Mouse (Mus musculus) stomach, embryonic 14.5 days (tissue): ENCODE data around the gene Tmem258. TPM values are rescaled to one million over a fixed set of nuclear protein-coding genes. Genes with fewer than 3 reads are reported as not detected.
"Not testable (repeated sequence)": the region's sequence is repeated elsewhere in the genome, so short reads cannot be mapped to it uniquely, and the experiment has no call there.

Experiments used
- ATAC-seq: fragments of 200-750 bp; cut with Nextera tagmentation; 2 replicates; pipeline ENCODE4 v1.8.0; 2017; ENCODE audit warnings: low read depth, moderate TSS enrichment; ENCODE audit not compliant: insufficient number of reproducible peaks, insufficient read depth, low FRiP score
- H3K27ac ChIP-seq: fragments of 300-500 bp; sonication (generic); 2 replicates; pipeline ENCODE4 v1.5.1; 2014; ENCODE audit warnings: mild to moderate bottlenecking, low read length, moderate library complexity, mixed read lengths
- H3K27me3 ChIP-seq: fragments of 300-500 bp; sonication (generic); 2 replicates; pipeline ENCODE4 v1.6.1; 2014; ENCODE audit warnings: low read length, control low read depth, mixed read lengths; ENCODE audit not compliant: control insufficient read depth, insufficient read depth
- H3K36me3 ChIP-seq: fragments of 300-500 bp; sonication (generic); 2 replicates; pipeline ENCODE4 v1.6.1; 2014; ENCODE audit warnings: mild to moderate bottlenecking, control low read depth, low read length, moderate library complexity, mixed read lengths; ENCODE audit not compliant: control insufficient read depth, insufficient read depth
- H3K4me1 ChIP-seq: fragments of 300-500 bp; sonication (generic); 2 replicates; pipeline ENCODE4 v1.6.1; 2014; ENCODE audit warnings: low read length, control low read depth, mixed read lengths; ENCODE audit not compliant: control insufficient read depth, insufficient read depth
- H3K4me2 ChIP-seq: fragments of 300-500 bp; sonication (generic); replicated peaks from 2 replicates; pipeline ENCODE4 v1.6.1; 2014; ENCODE audit warnings: low read depth, low read length, control low read depth
- H3K4me3 ChIP-seq: fragments of 300-500 bp; sonication (generic); 2 replicates; pipeline ENCODE4 v1.5.1; 2014; ENCODE audit warnings: low read depth, low read length, control low read depth
- H3K9ac ChIP-seq: fragments of 300-500 bp; sonication (generic); replicated peaks from 2 replicates; pipeline ENCODE4 v1.6.1; 2014; ENCODE audit warnings: low read depth, mild to moderate bottlenecking, control low read depth, low read length, moderate library complexity, mixed read lengths
- H3K9me3 ChIP-seq: fragments of 300-500 bp; sonication (generic); 2 replicates; pipeline ENCODE4 v1.6.1; 2016; ENCODE audit warnings: low read depth, low read length, control low read depth; ENCODE audit not compliant: control insufficient read depth
- WGBS: fragments of 180-500 bp; shearing (Covaris S2); extraction: QIAGEN DNeasy Blood & Tissue Kit; methylation state at CpG from one replicate; pipeline ENCODE4 v1.1.7; 2014; 5-methylcytosine and 5-hydroxymethylcytosine counted together
- polyA plus RNA-seq: library from polyadenylated mRNA; unstranded; fragments of >200 nt; fragmentation: Nextera tagmentation; extraction: Ambion mirVana; gene quantifications from 2 replicates; pipeline ENCODE4 v1.2.1, GENCODE M21; 2014

Tmem258 gene
- polyA plus RNA-seq = 453 and 489 TPM in 2 replicates

- peak within 1 kb of the TSS; percentile 88 for H3K9ac ChIP-seq
- WGBS = under 1% methylated on average over 40 of the region's 40 CpGs
- peak; percentile 89 for ATAC-seq
Measured at GRCm38 (mm10) chr19:10203848-10204615, at the start of gene Tmem258, which contains the start of gene Fen1. Gene Tmem258 (plus strand): TSS chr19:10204014. Gene Fen1 (minus strand): TSS chr19:10204169.

GRCm38 (mm10) chr19:10157725-10158124 is 46.1 kb upstream of the Tmem258 start:
- Histone ChIP-seq H3K27me3 (no peaks in the 10 kb centered on the region), H3K4me3 (no peak overlapping the region), H3K36me3 (no peaks in the 10 kb centered on the region), H3K27ac (no peak overlapping the region), H3K9me3 (no peaks in the 10 kb centered on the region), H3K4me2 (no peak overlapping the region), H3K4me1 (no peaks in the 10 kb centered on the region), H3K9ac (no peak overlapping the region)
- no peak for ATAC-seq
- 48% methylated on average over 2 of the region's 2 CpGs for WGBS

More at GRCm38 (mm10) chr19:10203848-10204615, at the start of gene Tmem258, which contains the start of gene Fen1:
- Histone ChIP-seq H3K36me3 (peaks cover 38% of the 10 kb centered on the region), H3K27me3 (no peaks in the 10 kb centered on the region), H3K4me3 (peak within 1 kb of the TSS; percentile 97), H3K4me1 (peaks cover 10% of the 10 kb centered on the region; the same call in 1 of the 2 replicates), H3K4me2 (peak within 1 kb of the TSS; percentile 59), H3K27ac (peak within 1 kb of the TSS; percentile 85; the same call in 1 of the 2 replicates), H3K9me3 (no peaks in the 10 kb centered on the region)

GRCm38 (mm10) chr19:10163896-10164295 is 39.9 kb upstream of the Tmem258 start:
- ATAC-seq = no peak
- no peaks in the 10 kb centered on the region for H3K4me1 ChIP-seq
- no peak overlapping the region for H3K9ac ChIP-seq
- no peak overlapping the region for H3K4me3 ChIP-seq
- 87% methylated on average over 3 of the region's 3 CpGs for WGBS
- H3K27me3 ChIP-seq = no peaks in the 10 kb centered on the region
- H3K36me3 ChIP-seq = no peaks in the 10 kb centered on the region
- H3K4me2 ChIP-seq = no peak overlapping the region
- no peaks in the 10 kb centered on the region for H3K9me3 ChIP-seq
- no peak overlapping the region for H3K27ac ChIP-seq

- not testable (repeated sequence) for H3K27ac ChIP-seq, H3K9me3 ChIP-seq, H3K4me2 ChIP-seq, H3K9ac ChIP-seq, ATAC-seq, H3K4me1 ChIP-seq, H3K27me3 ChIP-seq, H3K36me3 ChIP-seq, H3K4me3 ChIP-seq
- WGBS = 81% methylated on average over 4 of the region's 4 CpGs
Measured at GRCm38 (mm10) chr19:10165928-10166327, 37.9 kb upstream of the Tmem258 start.

- WGBS = 78% methylated on average over 4 of the region's 4 CpGs
- Histone ChIP-seq H3K4me3 (no peak overlapping the region), H3K9ac (no peak overlapping the region), H3K27me3 (no peaks in the 10 kb centered on the region), H3K4me1 (no peaks in the 10 kb centered on the region), H3K4me2 (no peak overlapping the region), H3K27ac (no peak overlapping the region), H3K9me3 (no peaks in the 10 kb centered on the region), H3K36me3 (no peaks in the 10 kb centered on the region)
- ATAC-seq = no peak
Measured at GRCm38 (mm10) chr19:10167112-10167511, 36.7 kb upstream of the Tmem258 start.

- no peaks in the 10 kb centered on the region for H3K4me1 ChIP-seq
- H3K9ac ChIP-seq = no peak overlapping the region
- H3K4me2 ChIP-seq = no peak overlapping the region
- WGBS = 80% methylated on average over 1 of the region's 1 CpGs
- H3K27me3 ChIP-seq = no peaks in the 10 kb centered on the region
- ATAC-seq = no peak
- no peaks in the 10 kb centered on the region for H3K9me3 ChIP-seq
- no peaks in the 10 kb centered on the region for H3K36me3 ChIP-seq
- no peak overlapping the region for H3K4me3 ChIP-seq
- no peak overlapping the region for H3K27ac ChIP-seq
Measured at GRCm38 (mm10) chr19:10167951-10168350, 35.9 kb upstream of the Tmem258 start.

- Histone ChIP-seq H3K4me1 (no peaks in the 10 kb centered on the region), H3K4me3 (no peak overlapping the region), H3K36me3 (no peaks in the 10 kb centered on the region), H3K27ac (no peak overlapping the region), H3K9me3 (no peaks in the 10 kb centered on the region), H3K9ac (no peak overlapping the region), H3K27me3 (no peaks in the 10 kb centered on the region), H3K4me2 (no peak overlapping the region)
- ATAC-seq = no peak
- 75% methylated on average over 3 of the region's 3 CpGs for whole genome bisulfite sequencing
Measured at GRCm38 (mm10) chr19:10168441-10168840, 35.4 kb upstream of the Tmem258 start.

- Histone ChIP-seq H3K9ac (no peak overlapping the region), H3K36me3 (no peaks in the 10 kb centered on the region), H3K27me3 (no peaks in the 10 kb centered on the region), H3K9me3 (no peaks in the 10 kb centered on the region), H3K4me3 (no peak overlapping the region), H3K4me1 (no peaks in the 10 kb centered on the region), H3K4me2 (no peak overlapping the region), H3K27ac (no peak overlapping the region)
- no peak for ATAC-seq
Measured at GRCm38 (mm10) chr19:10169179-10169578, 34.6 kb upstream of the Tmem258 start.
